Mouse (Mus musculus) lung, embryonic 16.5 days (tissue): ENCODE results near the gene Speg. TPM values are rescaled to one million over a fixed set of nuclear protein-coding genes. Genes with fewer than 3 reads are reported as not detected.
A peak's percentile ranks its signal among the peaks of the same experiment; 100 is the strongest.

ENCODE experiments used
- ATAC-seq: fragments of 200-750 bp; cut with Nextera tagmentation; 2 replicates; pipeline ENCODE4 v1.8.0; 2017; ENCODE audit warnings: low read depth, mild to moderate bottlenecking, moderate library complexity
- H3K27ac ChIP-seq: fragments of 300-500 bp; sonication (generic); 2 replicates; pipeline ENCODE4 v1.5.1; 2014; ENCODE audit warnings: mild to moderate bottlenecking, control low read depth, low read length
- H3K27me3 ChIP-seq: fragments of 300-500 bp; sonication (generic); 2 replicates; pipeline ENCODE4 v1.6.1; 2014; ENCODE audit warnings: low read depth, low read length, mixed read lengths; ENCODE audit not compliant: control insufficient read depth, insufficient read depth
- H3K36me3 ChIP-seq: fragments of 300-500 bp; sonication (generic); 2 replicates; pipeline ENCODE4 v1.6.1; 2014; ENCODE audit warnings: low read length; ENCODE audit not compliant: control insufficient read depth, insufficient read depth
- H3K4me1 ChIP-seq: fragments of 300-500 bp; sonication (generic); replicated peaks from 2 replicates; pipeline ENCODE4 v1.6.1; 2014; ENCODE audit warnings: low read length, mixed read lengths; ENCODE audit not compliant: control insufficient read depth, insufficient read depth
- H3K4me2 ChIP-seq: fragments of 300-500 bp; sonication (generic); 2 replicates; pipeline ENCODE4 v1.6.1; 2014; ENCODE audit warnings: low read depth, low read length, control low read depth
- H3K4me3 ChIP-seq: fragments of 300-500 bp; sonication (generic); 2 replicates; pipeline ENCODE4 v1.5.1; 2014; ENCODE audit warnings: mild to moderate bottlenecking, low read length, control low read depth
- H3K9ac ChIP-seq: fragments of 300-500 bp; sonication (generic); 2 replicates; pipeline ENCODE4 v1.6.1; 2014; ENCODE audit warnings: low read length, control low read depth
- H3K9me3 ChIP-seq: fragments of 300-500 bp; sonication (generic); 2 replicates; pipeline ENCODE4 v1.6.1; 2016; ENCODE audit warnings: low read length; ENCODE audit not compliant: control insufficient read depth
- WGBS: fragments of 180-500 bp; shearing (Covaris S2); extraction: QIAGEN DNeasy Blood & Tissue Kit; methylation state at CpG from one replicate; pipeline ENCODE4 v1.1.7; 2014; 5-methylcytosine and 5-hydroxymethylcytosine counted together
- polyA plus RNA-seq: library from polyadenylated mRNA; unstranded; fragments of >200 nt; fragmentation: Nextera tagmentation; extraction: Ambion mirVana; gene quantifications from 2 replicates; pipeline ENCODE4 v1.2.1, GENCODE M21; 2015

Gene Speg
- polyA plus RNA-seq, 1 experiment from 2014 or later, result 38.9 TPM

DNA sequence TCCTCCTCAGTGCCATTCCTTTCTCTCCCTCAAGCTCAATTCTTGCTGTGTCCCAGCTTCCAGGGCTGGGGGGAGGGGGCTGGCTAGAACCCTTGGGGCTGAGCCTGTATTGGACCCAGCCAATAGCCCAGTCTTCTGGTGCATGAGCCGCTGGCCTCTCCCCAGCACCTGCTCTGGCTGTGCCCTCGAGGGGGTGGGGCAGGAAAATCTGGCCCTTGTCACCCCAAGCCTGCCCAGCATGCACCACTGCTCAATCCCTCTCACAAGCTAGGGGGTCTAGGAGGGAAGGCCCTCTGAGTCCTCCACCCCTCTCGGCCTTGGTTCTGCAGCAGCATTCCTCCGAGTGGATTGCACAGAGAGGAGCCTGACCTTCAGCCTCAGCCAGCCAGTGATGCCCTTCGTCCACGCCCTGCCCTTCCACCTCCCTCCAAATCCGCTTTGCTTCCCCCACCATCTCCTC is 12.4 kb downstream of the Speg start:
- H3K27ac ChIP-seq, result no peak overlapping the region
- ATAC-seq, result no peak
- peak overlapping the region; percentile 37; the same call in 1 of the 2 replicates for H3K4me2 ChIP-seq
- H3K27me3 ChIP-seq, result peaks cover 35% of the 10 kb centered on the region
- no peaks in the 10 kb centered on the region for H3K36me3 ChIP-seq
- no peak overlapping the region for H3K4me3 ChIP-seq
- no peaks in the 10 kb centered on the region for H3K9me3 ChIP-seq
- peaks cover 7% of the 10 kb centered on the region; the same call in 1 of the 2 replicates for H3K4me1 ChIP-seq
- no peak overlapping the region for H3K9ac ChIP-seq
- 52% methylated on average over 7 of the region's 7 CpGs for WGBS

GRCm38 (mm10) chr1:75387929-75388897 is 13.1 kb downstream of the Speg start:
- Histone ChIP-seq H3K9me3 (no peaks in the 10 kb centered on the region), H3K4me1 (peaks cover 5% of the 10 kb centered on the region; the same call in 1 of the 2 replicates), H3K27ac (no peak overlapping the region), H3K4me2 (peak overlapping the region; percentile 37), H3K27me3 (peaks cover 33% of the 10 kb centered on the region), H3K36me3 (no peaks in the 10 kb centered on the region), H3K4me3 (peak overlapping the region; percentile 14), H3K9ac (peak overlapping the region; percentile 36; the same call in 1 of the 2 replicates)
- ATAC-seq, result peak; percentile 11; the same call in 1 of the 2 replicates
- 15% methylated on average over 93 of the region's 94 CpGs for WGBS

GRCm38 (mm10) chr1:75388898-75389515 is 13.9 kb downstream of the Speg start:
- H3K36me3 ChIP-seq, result no peaks in the 10 kb centered on the region
- no peak overlapping the region for H3K27ac ChIP-seq
- H3K27me3 ChIP-seq, result peaks cover 33% of the 10 kb centered on the region
- no peak overlapping the region for H3K4me3 ChIP-seq
- 36% methylated on average over 23 of the region's 23 CpGs for WGBS
- H3K4me2 ChIP-seq, result no peak overlapping the region
- H3K4me1 ChIP-seq, result peaks cover 8% of the 10 kb centered on the region; the same call in 1 of the 2 replicates
- H3K9me3 ChIP-seq, result no peaks in the 10 kb centered on the region
- no peak for ATAC-seq
- H3K9ac ChIP-seq, result no peak overlapping the region

- H3K9ac ChIP-seq, result no peak overlapping the region
- peaks cover 7% of the 10 kb centered on the region; the same call in 1 of the 2 replicates for H3K4me1 ChIP-seq
- H3K27me3 ChIP-seq, result peaks cover 18% of the 10 kb centered on the region
- no peak overlapping the region; the same call in 1 of the 2 replicates for H3K27ac ChIP-seq
- H3K36me3 ChIP-seq, result no peaks in the 10 kb centered on the region
- no peaks in the 10 kb centered on the region for H3K9me3 ChIP-seq
- no peak overlapping the region for H3K4me2 ChIP-seq
- H3K4me3 ChIP-seq, result no peak overlapping the region
- ATAC-seq, result peak; percentile 10; the same call in 1 of the 2 replicates
- 58% methylated on average over 9 of the region's 9 CpGs for WGBS
Measured at GRCm38 (mm10) chr1:75393139-75393538, 18.0 kb downstream of the Speg start.

GRCm38 (mm10) chr1:75393846-75394245 is 18.7 kb downstream of the Speg start:
- peaks cover 11% of the 10 kb centered on the region for H3K27me3 ChIP-seq
- ATAC-seq, result no peak
- peaks cover 13% of the 10 kb centered on the region for H3K4me1 ChIP-seq
- H3K4me3 ChIP-seq, result no peak overlapping the region
- no peak overlapping the region for H3K27ac ChIP-seq
- no peaks in the 10 kb centered on the region for H3K9me3 ChIP-seq
- no peaks in the 10 kb centered on the region for H3K36me3 ChIP-seq
- H3K9ac ChIP-seq, result no peak overlapping the region
- H3K4me2 ChIP-seq, result no peak overlapping the region
- WGBS, result 82% methylated on average over 3 of the region's 3 CpGs

DNA sequence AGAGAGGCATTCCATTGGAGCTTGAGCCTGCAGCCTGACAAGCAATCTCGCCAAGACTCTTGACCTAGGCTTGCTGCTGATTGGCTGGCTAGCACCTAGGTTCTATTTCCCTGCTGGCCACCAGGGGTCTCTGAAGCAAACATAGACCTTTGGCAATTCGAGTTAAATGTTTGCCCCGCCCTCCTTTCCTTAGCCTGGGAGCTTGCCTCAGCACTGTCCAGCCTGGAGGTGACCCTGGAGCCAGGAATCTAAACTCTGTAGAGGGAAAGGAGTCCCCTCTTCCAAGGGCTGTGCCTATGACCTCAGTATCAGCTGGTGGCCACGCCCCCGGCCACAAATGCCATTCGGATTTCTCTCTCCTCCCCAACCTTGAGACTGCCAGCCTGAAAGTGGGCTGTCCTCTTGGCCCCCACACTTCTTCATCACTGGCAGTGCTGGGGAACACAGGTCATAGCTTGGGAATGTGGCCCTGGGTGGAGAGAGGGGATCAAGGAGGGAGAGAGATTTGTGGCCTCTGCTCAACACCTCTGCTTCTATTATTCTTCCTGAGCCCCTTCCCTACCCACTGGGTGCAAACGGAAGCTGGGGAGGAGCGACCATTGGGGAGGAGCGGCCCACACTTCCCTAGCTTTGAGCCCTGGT is 23.8 kb downstream of the Speg start:
- H3K9ac ChIP-seq, result peak overlapping the region; percentile 72
- H3K4me3 ChIP-seq, result no peak overlapping the region
- H3K4me2 ChIP-seq, result peak overlapping the region; percentile 30
- H3K27ac ChIP-seq, result peak overlapping the region; percentile 93
- peak; percentile 72 for ATAC-seq
- 5% methylated on average over 9 of the region's 9 CpGs for WGBS
- H3K36me3 ChIP-seq, result peaks cover 8% of the 10 kb centered on the region; the same call in 1 of the 2 replicates
- no peaks in the 10 kb centered on the region for H3K9me3 ChIP-seq
- peaks cover 26% of the 10 kb centered on the region for H3K4me1 ChIP-seq
- H3K27me3 ChIP-seq, result no peaks in the 10 kb centered on the region

DNA sequence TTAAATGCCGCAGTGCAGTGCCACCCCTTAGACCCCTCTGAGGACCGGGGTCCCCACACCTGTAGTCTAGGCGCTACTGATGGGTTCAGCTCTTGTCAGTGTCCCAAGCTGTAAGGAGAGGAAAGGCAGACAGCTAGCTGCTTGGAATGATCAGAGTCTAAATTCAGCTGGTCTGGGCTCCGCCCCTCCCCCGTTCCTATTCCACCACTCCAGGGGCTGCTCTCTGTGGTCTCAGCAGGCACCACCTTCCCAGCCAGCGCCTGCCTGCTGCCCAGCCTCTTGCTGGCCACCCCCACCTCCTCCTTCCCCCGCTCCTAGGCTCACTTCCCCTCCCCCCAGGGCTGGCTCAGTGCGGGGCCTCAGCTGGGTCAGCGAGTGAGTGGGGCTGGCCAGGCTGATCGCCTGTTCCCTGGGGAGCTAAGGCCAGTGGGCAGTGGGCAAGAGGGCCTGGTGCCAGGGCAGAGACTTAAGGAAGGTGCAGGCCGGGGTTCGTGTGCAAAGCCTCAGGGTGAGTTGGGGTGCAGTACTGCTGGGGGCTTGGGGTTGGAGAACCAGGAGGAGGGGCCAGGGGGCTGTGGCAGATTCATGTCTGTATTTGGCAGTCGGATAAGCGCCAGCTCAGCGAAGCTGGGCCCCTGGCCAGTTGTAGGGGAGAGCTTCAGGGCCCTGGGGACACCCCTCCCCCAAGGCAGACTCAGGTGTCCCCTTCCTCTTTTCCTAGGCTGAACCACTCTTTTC is 24.8 kb downstream of the Speg start:
- H3K4me3 ChIP-seq, result peak overlapping the region; percentile 46
- peak overlapping the region; percentile 72 for H3K9ac ChIP-seq
- WGBS, result 6% methylated on average over 15 of the region's 15 CpGs
- ATAC-seq, result peak; percentile 93
- peak overlapping the region; percentile 62 for H3K4me2 ChIP-seq
- H3K4me1 ChIP-seq, result peaks cover 26% of the 10 kb centered on the region
- H3K27me3 ChIP-seq, result no peaks in the 10 kb centered on the region
- no peaks in the 10 kb centered on the region for H3K9me3 ChIP-seq
- H3K36me3 ChIP-seq, result peaks cover 8% of the 10 kb centered on the region; the same call in 1 of the 2 replicates
- H3K27ac ChIP-seq, result peak overlapping the region; percentile 93

GRCm38 (mm10) chr1:75400493-75401115 is 25.5 kb downstream of the Speg start:
- H3K4me3 ChIP-seq, result peak overlapping the region; percentile 46
- 34% methylated on average over 6 of the region's 6 CpGs for WGBS
- ATAC-seq, result peak; percentile 2; the same call in 1 of the 2 replicates

More at GRCm38 (mm10) chr1:75400493-75401115, 25.5 kb downstream of the Speg start:
- Histone ChIP-seq H3K4me2 (peak overlapping the region; percentile 62), H3K9ac (peak overlapping the region; percentile 72), H3K4me1 (peaks cover 26% of the 10 kb centered on the region), H3K27ac (peak overlapping the region; percentile 93), H3K27me3 (no peaks in the 10 kb centered on the region), H3K36me3 (peaks cover 8% of the 10 kb centered on the region; the same call in 1 of the 2 replicates), H3K9me3 (no peaks in the 10 kb centered on the region)
